Mouse (Mus musculus): Measurements from ENCODE around the gene Impg1.

The Impg1 gene

GRCm38 (mm10) chr9:80284539-80285174 lies 180.6 kb downstream of the Impg1 start:
- DNase-seq (ENCODE audit: low read depth, low spot score): no peak

- DNase-seq (ENCODE audit: low read depth, low spot score): no peak
These were observed 182.9 kb downstream of the Impg1 start for GRCm38 (mm10) chr9:80282426-80282825.

GRCm38 (mm10) chr9:80280724-80281123 lies 184.6 kb downstream of the Impg1 start:
- DNase-seq (ENCODE audit: low read depth, low spot score): no peak

- no peak for DNase-seq (ENCODE audit: low read depth, low spot score)
These were observed 187.5 kb downstream of the Impg1 start for GRCm38 (mm10) chr9:80277770-80278169.

- DNase-seq (ENCODE audit: low read depth, low spot score): no peak
These were observed 188.1 kb downstream of the Impg1 start for GRCm38 (mm10) chr9:80277157-80277556.

GRCm38 (mm10) chr9:80275772-80276134 lies 189.5 kb downstream of the Impg1 start:
- DNase-seq (ENCODE audit: low read depth, low spot score): no peak

- no peak for DNase-seq (ENCODE audit: low read depth, low spot score)
These were observed 190.1 kb downstream of the Impg1 start for GRCm38 (mm10) chr9:80275053-80275771.

GRCm38 (mm10) chr9:80272951-80273350 lies 192.3 kb downstream of the Impg1 start:
- no peak for DNase-seq (ENCODE audit: low read depth, low spot score)

GRCm38 (mm10) chr9:80269596-80269995 lies 195.7 kb downstream of the Impg1 start:
- DNase-seq (ENCODE audit: low read depth, low spot score): no peak

- no peak for DNase-seq (ENCODE audit: low read depth, low spot score)
These were observed 198.8 kb downstream of the Impg1 start for GRCm38 (mm10) chr9:80266507-80266906.

- DNase-seq (ENCODE audit: low read depth, low spot score): no peak
These were observed 199.2 kb downstream of the Impg1 start for GRCm38 (mm10) chr9:80266086-80266485.

All from A20 (cell line).